Mouse (Mus musculus) liver, embryonic 14.5 days (tissue): ENCODE results near the gene Ak8.

Experiments
- CTCF ChIP-seq: IDR thresholded peaks from 2 replicates; pipeline ENCODE4 v1.5.1; 2016; ENCODE audit warnings: antibody characterized with exemption, low read depth, control low read depth
- EP300 ChIP-seq: IDR thresholded peaks from 2 replicates; pipeline ENCODE4 v1.6.1; 2016; ENCODE audit warnings: antibody characterized with exemption, low read depth

DNA sequence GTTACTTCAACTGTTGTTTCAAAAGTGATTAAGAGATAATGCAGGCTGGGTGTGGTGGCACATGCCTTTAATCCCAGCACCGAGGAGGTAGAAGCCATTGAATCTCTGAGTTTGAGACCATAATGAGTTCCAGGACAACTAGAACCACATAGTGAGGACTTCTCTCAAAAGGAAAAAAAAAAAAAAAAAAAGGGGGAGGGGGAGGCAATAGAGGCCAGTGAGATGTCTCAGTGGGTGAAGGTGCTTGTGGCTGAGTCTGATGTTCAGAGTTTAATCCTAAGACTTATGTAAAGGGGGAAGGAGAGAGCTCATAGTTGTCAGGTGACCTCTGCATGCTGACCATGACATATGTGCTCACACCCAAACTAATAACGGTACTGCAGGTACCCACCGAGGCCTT, 142.1 kb downstream of the Ak8 start:
- no peak for TF ChIP-seq CTCF
- no peak for TF ChIP-seq EP300
